Mouse (Mus musculus): Measurements from ENCODE around the gene Krt15.

DNA sequence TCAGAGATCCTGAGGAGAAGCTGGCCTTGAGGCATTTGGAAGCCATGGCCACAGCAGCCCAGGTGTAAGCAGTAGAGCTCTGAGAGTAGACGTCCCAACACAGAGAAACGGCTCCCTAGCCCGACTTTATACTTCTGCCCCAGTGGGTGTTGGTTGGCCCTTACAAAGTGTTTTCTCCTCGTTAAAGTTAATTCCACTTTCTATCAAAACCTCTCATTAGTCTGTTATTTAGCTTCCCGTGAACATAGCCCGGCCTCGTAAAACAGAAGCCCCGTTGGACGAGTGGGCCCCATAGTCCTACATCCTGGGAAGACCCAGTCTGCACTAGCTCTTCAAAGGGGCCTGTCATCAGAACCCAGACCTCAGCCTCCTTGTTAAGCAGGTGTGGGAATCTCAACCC, 39.6 kb downstream of the Krt15 start, which contains the start of gene Krt35:
- TF ChIP-seq CTCF (IDR thresholded peaks at IDR 0.05; ENCODE audit: control insufficient read depth, insufficient read depth, low read length): no peak
- TF ChIP-seq POLR2A (IDR thresholded peaks at IDR 0.05; ENCODE audit: borderline replicate concordance, control insufficient read depth, low read depth, low read length): no peak
